Mouse (Mus musculus): ENCODE measurements around the gene Tmem158. TPM values are rescaled to one million over a fixed set of nuclear protein-coding genes. Genes with fewer than 3 reads are reported as not detected.

Tmem158 gene
- 5.1 and 8.1 TPM in 2 replicates for polyA plus RNA-seq (2016; fragmentation: Nextera tagmentation; extraction: Ambion mirVana)

DNA sequence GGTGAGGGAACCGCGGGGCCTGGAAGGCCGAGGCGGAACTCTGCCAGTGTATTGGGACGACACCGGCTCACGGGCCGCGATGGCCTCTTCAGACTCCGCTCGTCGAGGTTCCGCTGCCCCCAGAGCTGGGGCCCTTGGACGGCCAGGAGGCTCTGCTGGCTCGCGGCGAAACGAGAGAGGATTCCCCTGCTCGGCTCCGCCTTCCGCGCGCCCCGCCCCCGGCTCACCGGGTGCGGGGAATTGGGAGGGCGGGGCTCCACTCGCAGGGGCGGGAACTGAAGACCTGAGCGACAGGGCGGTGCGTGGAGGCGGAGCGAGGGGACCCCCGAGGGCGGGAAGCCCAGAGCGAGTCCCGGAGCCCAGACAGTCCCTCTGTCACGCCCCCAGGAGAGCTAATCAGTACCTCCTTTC lies at the start of gene Tmem158:
TSS of gene Tmem158 (minus strand) at position 154 of the 411 bp plus-strand sequence.
- Histone ChIP-seq H3K9me3 (replicated peaks) (no peaks in the 10 kb centered on the region), H3K4me3 (peak within 1 kb of the TSS; percentile 68), H3K9ac (peak within 1 kb of the TSS; percentile 73), H3K27me3 (replicated peaks) (peaks cover 41% of the 10 kb centered on the region), H3K27ac (ENCODE audit: poor library complexity, severe bottlenecking) (no peak within 1 kb of the TSS), H3K4me1 (replicated peaks) (peaks cover 3% of the 10 kb centered on the region; the same call in 1 of the 2 replicates), H3K4me2 (peak within 1 kb of the TSS; percentile 99), H3K36me3 (no peaks in the 10 kb centered on the region)
- peak; percentile 91 for ATAC-seq (ENCODE audit: insufficient number of reproducible peaks, low FRiP score)
- under 1% methylated on average over 40 of the region's 40 CpGs for WGBS

DNA sequence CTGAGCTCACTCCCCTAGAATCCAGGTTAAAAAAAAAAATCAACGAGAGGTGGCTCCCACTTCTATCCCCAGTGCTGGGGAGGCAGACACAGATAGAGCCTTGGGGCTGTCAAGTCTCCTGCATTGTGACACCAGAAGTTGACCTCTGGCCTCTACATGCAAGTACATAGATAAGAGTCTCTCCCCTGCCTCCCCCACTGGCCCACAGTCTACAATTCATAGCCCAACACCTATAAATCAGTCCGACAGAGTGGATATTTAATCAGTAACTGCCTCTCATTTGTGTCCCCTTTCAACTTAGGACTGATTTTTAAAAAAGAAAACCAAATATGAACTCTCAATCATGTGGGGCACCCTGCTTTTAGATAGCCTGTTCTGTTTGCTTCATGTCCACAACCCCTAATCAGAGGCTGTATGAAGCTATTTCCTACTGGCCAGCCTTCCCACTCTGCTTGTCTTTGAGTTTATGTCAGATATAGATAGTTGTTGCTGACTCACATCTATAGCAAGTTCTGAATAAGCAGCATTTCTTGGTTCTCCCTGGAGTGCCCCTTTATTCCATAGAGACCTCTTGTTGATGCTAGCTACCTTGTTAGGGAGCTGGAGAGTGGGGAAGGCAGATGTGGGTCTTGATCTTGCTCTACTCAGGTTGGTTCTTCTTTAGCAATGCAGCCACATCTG lies 49.3 kb upstream of the Tmem158 start:
- no peak for ATAC-seq (ENCODE audit: insufficient number of reproducible peaks, low FRiP score)
- Histone ChIP-seq H3K27me3 (replicated peaks) (no peaks in the 10 kb centered on the region), H3K4me1 (replicated peaks) (no peaks in the 10 kb centered on the region; the same call in 1 of the 2 replicates), H3K9me3 (replicated peaks) (no peaks in the 10 kb centered on the region), H3K36me3 (no peaks in the 10 kb centered on the region), H3K4me3 (no peak overlapping the region), H3K4me2 (no peak overlapping the region), H3K9ac (no peak overlapping the region), H3K27ac (ENCODE audit: poor library complexity, severe bottlenecking) (no peak overlapping the region)
- WGBS, result 41% methylated on average over 2 of the region's 2 CpGs

DNA sequence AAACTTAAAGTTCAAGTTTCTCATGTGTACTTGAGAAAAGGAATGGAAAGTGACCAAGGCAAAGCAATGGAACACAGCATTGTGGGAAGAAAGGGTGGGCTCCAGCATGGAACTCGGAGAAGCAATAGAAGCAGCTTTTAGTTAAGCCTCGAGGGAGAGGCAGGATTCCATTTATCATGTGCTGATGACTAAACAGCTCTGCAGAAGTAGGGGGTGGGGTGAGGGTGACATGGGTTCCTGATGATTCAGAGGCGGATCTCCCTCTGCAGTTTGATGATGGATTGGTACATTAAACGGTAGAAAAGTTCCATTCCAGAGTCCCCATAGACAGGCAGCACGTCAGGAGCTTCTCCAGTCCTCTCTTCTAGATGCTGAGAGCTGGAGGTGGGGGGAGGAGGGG lies 48.5 kb upstream of the Tmem158 start:
- Histone ChIP-seq H3K9ac (no peak overlapping the region), H3K36me3 (no peaks in the 10 kb centered on the region), H3K27me3 (replicated peaks) (no peaks in the 10 kb centered on the region), H3K9me3 (replicated peaks) (no peaks in the 10 kb centered on the region), H3K4me1 (replicated peaks) (no peaks in the 10 kb centered on the region; the same call in 1 of the 2 replicates), H3K4me2 (no peak overlapping the region), H3K4me3 (no peak overlapping the region), H3K27ac (ENCODE audit: poor library complexity, severe bottlenecking) (no peak overlapping the region)
- 43% methylated on average over 5 of the region's 5 CpGs for WGBS
- ATAC-seq (ENCODE audit: insufficient number of reproducible peaks, low FRiP score), result no peak

DNA sequence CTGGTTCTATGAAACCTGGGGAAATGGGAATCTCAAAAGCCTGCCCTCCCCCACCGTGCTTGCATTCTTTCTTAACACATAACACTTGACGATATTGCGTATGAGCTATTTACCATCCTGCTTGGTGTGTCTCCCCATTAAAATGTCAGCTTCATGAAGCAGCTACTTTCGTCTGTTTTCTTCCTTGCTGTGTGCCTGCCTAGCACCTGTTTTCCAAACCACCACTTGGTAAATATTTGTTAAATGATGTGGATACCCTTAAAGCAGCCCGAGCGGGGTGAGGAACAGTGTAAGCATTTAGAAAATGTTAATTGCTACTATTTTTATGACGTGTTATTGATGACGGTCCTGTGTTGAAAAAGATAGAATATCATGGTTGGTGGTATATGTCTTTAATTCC lies 44.4 kb upstream of the Tmem158 start:
- H3K27me3 ChIP-seq (replicated peaks), result no peaks in the 10 kb centered on the region
- WGBS, result 71% methylated on average over 8 of the region's 8 CpGs
- ATAC-seq (ENCODE audit: insufficient number of reproducible peaks, low FRiP score), result no peak

DNA sequence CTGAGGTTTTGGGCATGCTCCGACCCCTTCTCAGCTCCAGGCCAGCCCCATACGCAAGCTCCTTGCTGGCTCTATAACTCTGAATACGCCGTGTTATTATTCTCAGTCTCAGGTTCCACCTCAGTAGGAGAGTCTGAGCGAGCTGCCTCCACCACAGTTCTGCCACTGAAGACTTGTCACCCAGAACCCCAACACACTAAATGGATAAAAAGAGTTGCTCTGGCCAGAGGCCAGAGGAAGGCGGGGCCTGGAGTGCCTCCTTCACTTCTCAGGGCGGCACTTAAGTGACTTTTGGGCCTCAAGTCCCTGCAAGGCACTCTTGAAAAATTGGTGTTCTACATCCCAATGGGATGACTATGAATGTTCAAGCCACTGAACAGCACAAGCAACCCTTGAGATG lies 43.4 kb upstream of the Tmem158 start:
- no peak for ATAC-seq (ENCODE audit: insufficient number of reproducible peaks, low FRiP score)
- WGBS, result 85% methylated on average over 7 of the region's 7 CpGs
- no peaks in the 10 kb centered on the region for H3K36me3 ChIP-seq
- H3K4me1 ChIP-seq (replicated peaks), result no peaks in the 10 kb centered on the region; the same call in 1 of the 2 replicates
- no peak overlapping the region for H3K27ac ChIP-seq (ENCODE audit: poor library complexity, severe bottlenecking)
- H3K27me3 ChIP-seq (replicated peaks), result no peaks in the 10 kb centered on the region
- H3K4me3 ChIP-seq, result no peak overlapping the region
- H3K9ac ChIP-seq, result no peak overlapping the region
- no peaks in the 10 kb centered on the region for H3K9me3 ChIP-seq (replicated peaks)
- H3K4me2 ChIP-seq, result no peak overlapping the region

More for the DNA sequence above, 44.4 kb upstream of the Tmem158 start:
- Histone ChIP-seq H3K36me3 (no peaks in the 10 kb centered on the region), H3K4me1 (replicated peaks) (no peaks in the 10 kb centered on the region; the same call in 1 of the 2 replicates), H3K4me2 (no peak overlapping the region), H3K9me3 (replicated peaks) (no peaks in the 10 kb centered on the region), H3K4me3 (no peak overlapping the region), H3K27ac (ENCODE audit: poor library complexity, severe bottlenecking) (no peak overlapping the region), H3K9ac (no peak overlapping the region)

DNA sequence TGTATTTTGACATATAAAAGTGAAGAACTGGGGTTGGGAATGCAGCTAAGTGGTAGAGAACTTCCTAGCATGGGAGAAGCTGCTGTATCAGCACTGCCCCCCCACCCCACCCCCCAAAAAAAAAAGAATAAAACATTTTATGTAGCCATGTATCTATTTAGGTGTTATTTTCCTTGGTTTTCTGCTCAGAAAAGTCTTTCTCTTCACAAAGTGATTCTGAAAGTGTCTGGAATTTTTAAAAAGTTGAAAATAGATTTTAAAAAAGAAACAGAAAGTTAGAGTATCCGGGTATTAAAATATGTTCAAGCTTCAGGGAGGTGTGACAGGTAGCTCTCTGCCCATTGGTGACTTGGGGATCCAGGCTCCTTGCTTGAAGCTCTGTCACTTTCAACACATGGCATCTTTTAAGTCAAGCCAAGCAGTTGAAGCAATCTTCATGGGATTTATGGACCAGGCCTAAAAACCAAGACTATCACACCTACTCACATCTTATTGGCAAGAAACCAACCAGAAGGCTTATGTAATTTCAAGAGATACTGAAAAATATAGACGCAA lies 42.3 kb upstream of the Tmem158 start:
- Histone ChIP-seq H3K4me2 (no peak overlapping the region), H3K4me1 (replicated peaks) (no peaks in the 10 kb centered on the region; the same call in 1 of the 2 replicates), H3K27ac (ENCODE audit: poor library complexity, severe bottlenecking) (no peak overlapping the region), H3K4me3 (no peak overlapping the region), H3K9ac (no peak overlapping the region), H3K36me3 (no peaks in the 10 kb centered on the region), H3K27me3 (replicated peaks) (no peaks in the 10 kb centered on the region), H3K9me3 (replicated peaks) (no peaks in the 10 kb centered on the region)
- ATAC-seq (ENCODE audit: insufficient number of reproducible peaks, low FRiP score), result no peak
- WGBS, result 76% methylated on average over 2 of the region's 2 CpGs

DNA sequence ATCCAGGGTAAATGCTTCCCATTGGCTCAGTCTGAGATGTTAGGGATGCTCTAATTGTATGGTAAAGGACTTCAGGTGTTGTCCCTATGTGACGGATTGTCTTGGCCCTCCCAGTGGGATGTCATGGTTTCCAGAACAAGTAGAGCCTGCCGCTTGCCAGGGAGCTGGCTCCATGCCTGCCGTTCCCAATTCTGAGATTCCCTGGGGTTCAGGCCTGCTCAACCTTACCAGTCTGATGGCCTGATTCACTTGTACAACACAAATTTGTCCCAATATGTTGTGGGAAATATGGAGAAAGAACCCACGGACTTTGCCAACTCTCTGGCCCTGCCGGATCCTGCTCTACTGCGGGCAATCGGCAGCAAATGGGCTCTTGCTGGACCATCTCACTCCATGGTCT lies 37.3 kb upstream of the Tmem158 start:
- Histone ChIP-seq H3K9ac (no peak overlapping the region), H3K4me2 (no peak overlapping the region), H3K9me3 (replicated peaks) (no peaks in the 10 kb centered on the region), H3K36me3 (no peaks in the 10 kb centered on the region), H3K27me3 (replicated peaks) (no peaks in the 10 kb centered on the region), H3K27ac (ENCODE audit: poor library complexity, severe bottlenecking) (no peak overlapping the region), H3K4me3 (no peak overlapping the region), H3K4me1 (replicated peaks) (no peaks in the 10 kb centered on the region)
- WGBS, result 82% methylated on average over 7 of the region's 7 CpGs
- ATAC-seq (ENCODE audit: insufficient number of reproducible peaks, low FRiP score), result no peak

DNA sequence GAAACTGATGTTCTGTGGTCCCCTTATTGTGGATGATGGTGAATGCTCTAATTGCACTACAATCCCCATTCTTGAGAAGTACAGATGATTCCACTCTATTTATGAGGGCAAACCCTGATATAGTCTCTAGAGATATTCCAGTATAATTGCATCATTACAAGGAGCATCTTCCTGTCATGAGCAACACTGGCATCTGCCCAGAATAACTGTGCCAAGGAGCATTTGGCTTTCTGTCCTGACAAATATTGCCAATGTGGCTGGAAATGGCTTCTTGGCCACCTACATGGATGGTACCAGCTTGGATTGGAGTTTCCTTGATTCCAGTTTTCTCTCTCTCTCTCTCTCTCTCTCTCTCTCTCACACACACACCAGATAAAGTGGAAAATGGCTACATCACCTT lies 35.7 kb upstream of the Tmem158 start:
- ATAC-seq (ENCODE audit: insufficient number of reproducible peaks, low FRiP score), result no peak

DNA sequence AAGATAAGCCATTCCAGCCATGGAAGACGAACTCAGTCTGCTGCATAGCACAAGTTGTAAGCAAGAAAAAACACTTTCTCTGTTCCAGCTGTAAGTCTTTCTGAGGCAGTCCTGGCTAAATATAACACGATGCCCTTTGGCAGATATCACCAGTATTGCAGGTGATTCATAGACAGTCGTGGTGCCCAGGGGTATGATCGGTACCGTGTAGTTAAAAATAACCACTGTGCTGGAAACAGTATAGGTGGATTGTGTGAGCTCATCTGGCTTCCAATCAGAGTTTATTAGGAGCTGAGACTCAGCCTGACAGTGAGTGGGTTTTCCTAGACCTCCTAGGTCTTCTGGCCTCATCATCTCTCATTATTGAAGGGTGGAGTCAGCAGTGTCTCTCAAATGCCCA lies 34.0 kb upstream of the Tmem158 start:
- H3K9me3 ChIP-seq (replicated peaks), result no peaks in the 10 kb centered on the region
- H3K9ac ChIP-seq, result no peak overlapping the region
- no peaks in the 10 kb centered on the region for H3K4me1 ChIP-seq (replicated peaks)
- H3K4me3 ChIP-seq, result no peak overlapping the region
- H3K27me3 ChIP-seq (replicated peaks), result no peaks in the 10 kb centered on the region
- H3K27ac ChIP-seq (ENCODE audit: poor library complexity, severe bottlenecking), result no peak overlapping the region
- H3K36me3 ChIP-seq, result no peaks in the 10 kb centered on the region
- ATAC-seq (ENCODE audit: insufficient number of reproducible peaks, low FRiP score), result no peak
- no peak overlapping the region for H3K4me2 ChIP-seq
- 72% methylated on average over 5 of the region's 5 CpGs for WGBS

More for the DNA sequence above, 35.7 kb upstream of the Tmem158 start:
- no peaks in the 10 kb centered on the region for H3K27me3 ChIP-seq (replicated peaks)
- H3K4me2 ChIP-seq, result no peak overlapping the region
- no peak overlapping the region for H3K27ac ChIP-seq (ENCODE audit: poor library complexity, severe bottlenecking)
- no peaks in the 10 kb centered on the region for H3K4me1 ChIP-seq (replicated peaks)
- no peak overlapping the region for H3K9ac ChIP-seq
- no peaks in the 10 kb centered on the region for H3K36me3 ChIP-seq
- H3K9me3 ChIP-seq (replicated peaks), result no peaks in the 10 kb centered on the region
- H3K4me3 ChIP-seq, result no peak overlapping the region

DNA sequence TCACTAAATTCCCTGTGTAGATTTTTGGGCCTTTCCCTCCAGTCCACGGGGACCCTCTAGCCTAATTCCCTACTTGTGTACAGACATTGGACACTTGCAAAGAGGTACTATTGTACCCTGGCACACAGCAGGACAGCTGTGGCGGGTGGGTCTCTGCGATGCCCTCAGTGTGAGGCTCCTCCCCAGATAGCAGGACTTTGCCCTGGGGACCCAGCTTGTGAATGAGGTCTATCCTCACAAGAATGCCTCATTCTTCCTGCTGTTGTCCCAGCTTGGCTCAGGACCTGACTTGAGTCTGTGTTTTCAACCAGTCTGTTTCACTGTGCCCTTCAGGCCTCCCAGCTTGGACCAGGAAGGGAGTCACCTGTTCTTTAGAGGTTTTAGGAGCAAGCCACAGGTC lies 27.8 kb upstream of the Tmem158 start:
- WGBS, result 78% methylated on average over 3 of the region's 3 CpGs
- Histone ChIP-seq H3K27ac (ENCODE audit: poor library complexity, severe bottlenecking) (no peak overlapping the region), H3K36me3 (no peaks in the 10 kb centered on the region), H3K9me3 (replicated peaks) (no peaks in the 10 kb centered on the region), H3K4me3 (no peak overlapping the region), H3K9ac (no peak overlapping the region), H3K4me2 (no peak overlapping the region), H3K27me3 (replicated peaks) (no peaks in the 10 kb centered on the region), H3K4me1 (replicated peaks) (no peaks in the 10 kb centered on the region)
- ATAC-seq (ENCODE audit: insufficient number of reproducible peaks, low FRiP score), result no peak

DNA sequence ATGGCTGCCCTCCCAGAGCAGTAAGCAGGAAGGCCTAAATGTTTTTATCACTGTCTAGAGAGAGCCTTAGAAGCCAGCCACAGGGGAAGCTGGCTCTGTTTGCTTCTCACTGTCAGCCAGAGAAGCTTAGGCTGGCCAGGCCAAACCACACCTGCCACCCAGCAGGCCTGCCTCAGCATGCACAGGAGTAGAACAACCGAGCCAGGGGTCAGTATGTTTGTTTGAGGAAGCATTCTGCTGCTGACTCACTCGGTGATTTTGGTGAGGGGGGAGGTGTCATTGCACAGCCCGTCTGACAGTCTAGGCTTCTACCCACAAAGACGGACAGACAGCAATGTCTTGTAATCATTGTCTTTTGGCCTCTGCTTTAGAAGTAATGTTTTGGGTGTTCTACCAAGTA lies 25.1 kb upstream of the Tmem158 start:
- H3K4me2 ChIP-seq, result no peak overlapping the region
- H3K36me3 ChIP-seq, result no peaks in the 10 kb centered on the region
- no peaks in the 10 kb centered on the region for H3K9me3 ChIP-seq (replicated peaks)
- H3K9ac ChIP-seq, result no peak overlapping the region
- H3K27me3 ChIP-seq (replicated peaks), result no peaks in the 10 kb centered on the region
- H3K27ac ChIP-seq (ENCODE audit: poor library complexity, severe bottlenecking), result no peak overlapping the region
- no peak overlapping the region for H3K4me3 ChIP-seq
- peaks cover 4% of the 10 kb centered on the region; the same call in 1 of the 2 replicates for H3K4me1 ChIP-seq (replicated peaks)
- no peak for ATAC-seq (ENCODE audit: insufficient number of reproducible peaks, low FRiP score)
- 35% methylated on average over 4 of the region's 4 CpGs for WGBS

DNA sequence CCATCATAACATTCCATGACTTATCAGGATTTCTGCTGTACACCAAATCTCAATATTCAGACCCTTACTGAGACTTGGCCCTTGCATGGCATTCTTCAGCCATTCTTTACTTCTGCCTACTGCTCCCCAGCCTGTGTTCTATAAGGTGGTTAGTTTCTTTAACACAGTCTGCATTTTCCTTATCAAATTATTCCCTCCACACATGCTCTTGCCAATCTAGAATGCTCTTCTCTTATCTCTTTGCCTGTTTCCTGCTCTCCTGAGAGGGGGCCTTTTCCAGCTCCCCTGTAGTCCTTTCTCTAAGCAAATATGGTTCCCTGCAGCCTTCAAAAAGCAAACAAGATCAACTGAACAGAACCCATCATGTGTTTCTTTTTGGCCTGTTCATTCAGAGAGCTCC lies 20.2 kb upstream of the Tmem158 start:
- Histone ChIP-seq H3K27me3 (replicated peaks) (no peaks in the 10 kb centered on the region), H3K36me3 (no peaks in the 10 kb centered on the region), H3K9me3 (replicated peaks) (no peaks in the 10 kb centered on the region), H3K4me3 (no peak overlapping the region), H3K9ac (no peak overlapping the region), H3K27ac (ENCODE audit: poor library complexity, severe bottlenecking) (no peak overlapping the region), H3K4me1 (replicated peaks) (peaks cover 8% of the 10 kb centered on the region; the same call in 1 of the 2 replicates), H3K4me2 (no peak overlapping the region)
- ATAC-seq (ENCODE audit: insufficient number of reproducible peaks, low FRiP score), result no peak
